Mouse (Mus musculus) mature B cell (primary cell): ENCODE measurements around the gene Ankrd11.

Experiments
- in situ Hi-C: fragments of 300-500 bp; cut with MboI; formaldehyde crosslinking; loops from 2 replicates; pipeline ENCODE4 v1.14.3; 2019

Ankrd11 gene

DNA sequence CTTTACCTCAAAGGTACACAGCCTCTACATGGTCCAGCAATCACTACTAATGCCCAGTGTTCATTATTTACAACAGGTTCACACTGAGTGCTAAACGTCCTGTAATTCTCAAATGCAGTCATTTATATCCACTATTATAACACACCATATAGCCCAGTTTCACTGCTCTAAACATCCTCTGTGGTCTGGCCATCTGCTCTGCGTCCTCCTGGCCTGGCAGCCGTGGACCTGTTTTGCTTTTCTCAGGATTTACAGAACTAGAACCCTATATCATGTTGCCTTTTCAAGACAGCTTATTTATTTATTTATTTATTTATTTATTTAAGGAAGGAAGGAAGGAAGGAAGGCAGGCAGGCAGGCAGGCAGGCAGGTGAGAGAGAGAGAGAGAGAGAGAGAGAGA is 114.2 kb downstream of the Ankrd11 start:
- in situ Hi-C loops, result no loop called here

GRCm38 (mm10) chr8:122926782-122927181 is 115.3 kb downstream of the Ankrd11 start:
- in situ Hi-C loops, result no loop called here

- in situ Hi-C loops, result no loop called here
Observed at GRCm38 (mm10) chr8:122925939-122926722, 115.9 kb downstream of the Ankrd11 start.

DNA sequence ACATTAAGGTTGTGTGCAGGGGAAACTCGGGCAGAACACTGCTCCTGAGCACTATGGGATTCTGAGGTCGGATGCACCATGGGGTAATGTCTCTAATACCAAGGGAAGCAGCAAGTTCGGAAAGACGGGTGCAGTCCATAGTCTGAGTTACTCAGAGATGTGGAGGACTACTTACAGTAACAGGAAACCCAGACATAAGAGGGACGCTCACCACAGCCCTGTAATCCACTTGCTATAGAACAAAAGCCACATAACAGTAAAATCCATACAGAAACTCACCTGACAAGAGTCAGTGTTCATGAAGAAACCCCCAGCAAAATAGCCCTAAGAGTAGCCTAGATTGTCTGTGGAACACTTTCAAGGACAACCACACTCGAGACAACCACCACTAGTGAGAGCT is 118.0 kb downstream of the Ankrd11 start:
- in situ Hi-C loops, result loop anchor here (25.0 kb wide), 1 partner anchor 113 kb away; the partner anchor contains the start of gene Ankrd11

- in situ Hi-C loops, result loop anchor here (25.0 kb wide), 1 partner anchor 114 kb away; the partner anchor contains the start of gene Ankrd11
Observed at GRCm38 (mm10) chr8:122923431-122924090, 118.5 kb downstream of the Ankrd11 start.

DNA sequence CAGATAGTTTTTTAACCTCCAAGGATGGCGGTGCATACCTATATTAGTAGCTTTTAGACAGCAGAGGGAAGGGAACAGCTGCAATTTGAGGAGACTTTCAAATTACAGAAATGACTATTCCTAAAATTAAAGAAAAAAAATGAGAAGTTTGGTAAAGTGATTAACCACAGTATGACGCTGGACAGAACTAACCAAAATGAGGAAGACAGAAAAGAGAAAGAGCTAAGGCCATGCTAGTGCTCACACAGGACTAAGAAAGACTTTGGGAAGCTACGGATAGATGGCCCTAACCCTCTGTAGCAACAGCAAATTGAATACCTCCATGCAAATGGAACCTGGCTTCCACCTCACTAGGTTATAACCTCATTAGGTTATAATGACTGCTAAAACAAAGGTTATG is 119.1 kb downstream of the Ankrd11 start:
- in situ Hi-C loops, result loop anchor here (25.0 kb wide), 1 partner anchor 114 kb away; the partner anchor contains the start of gene Ankrd11

DNA sequence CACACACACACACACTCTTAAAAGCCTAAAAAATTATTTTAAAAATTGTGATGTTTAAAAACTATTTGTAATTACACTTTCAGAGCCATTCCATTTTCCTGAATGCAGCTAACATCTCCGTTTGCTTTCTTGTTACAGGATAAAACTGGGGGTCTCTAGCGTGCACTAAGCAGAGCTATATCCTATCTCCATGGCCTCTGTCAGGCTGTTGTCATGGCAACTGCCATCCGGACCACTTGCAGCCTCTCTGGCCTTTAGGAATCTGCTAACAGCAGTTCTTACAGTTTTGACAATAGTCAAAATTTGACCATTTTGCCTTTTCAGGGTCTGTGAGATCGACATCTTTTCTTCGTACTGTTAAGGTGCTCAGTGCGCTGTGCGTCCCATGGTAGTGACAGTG is 121.2 kb downstream of the Ankrd11 start:
- in situ Hi-C loops, result loop anchor here (25.0 kb wide), 1 partner anchor 116 kb away; the partner anchor contains the start of gene Ankrd11

DNA sequence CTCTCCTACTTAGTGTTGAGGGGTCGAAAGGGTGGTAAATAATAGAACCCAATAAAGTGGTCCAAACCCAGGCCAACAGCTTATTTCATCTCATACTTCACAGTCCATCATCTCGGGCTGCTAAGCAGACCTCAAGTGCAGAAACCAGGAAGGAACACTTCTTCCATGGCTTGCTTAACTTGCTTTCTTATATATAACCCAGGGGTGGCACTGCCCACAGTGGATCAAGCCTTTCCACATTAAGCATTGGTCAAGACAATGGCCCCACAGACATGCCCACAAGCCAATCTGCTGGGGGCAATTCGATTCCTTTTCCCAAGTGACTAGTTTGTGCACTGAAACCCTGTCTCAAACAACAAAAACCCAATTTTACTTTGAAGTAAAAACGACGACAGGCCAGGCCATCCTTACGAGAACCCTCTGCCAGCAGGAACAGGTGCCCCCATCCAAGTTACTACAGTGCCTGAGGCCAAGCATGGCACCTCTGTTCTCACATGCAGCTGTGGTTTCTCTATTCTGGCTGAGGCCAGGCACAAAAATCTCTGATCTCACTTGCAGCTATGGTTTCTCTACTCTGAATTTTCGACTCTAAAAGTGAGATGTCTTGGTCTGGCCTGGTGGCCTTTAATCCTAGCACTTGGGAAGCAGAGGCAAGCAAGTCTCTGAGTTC is 123.5 kb downstream of the Ankrd11 start:
- in situ Hi-C loops, result loop anchor here (25.0 kb wide), 1 partner anchor 119 kb away; the partner anchor contains the start of gene Ankrd11

DNA sequence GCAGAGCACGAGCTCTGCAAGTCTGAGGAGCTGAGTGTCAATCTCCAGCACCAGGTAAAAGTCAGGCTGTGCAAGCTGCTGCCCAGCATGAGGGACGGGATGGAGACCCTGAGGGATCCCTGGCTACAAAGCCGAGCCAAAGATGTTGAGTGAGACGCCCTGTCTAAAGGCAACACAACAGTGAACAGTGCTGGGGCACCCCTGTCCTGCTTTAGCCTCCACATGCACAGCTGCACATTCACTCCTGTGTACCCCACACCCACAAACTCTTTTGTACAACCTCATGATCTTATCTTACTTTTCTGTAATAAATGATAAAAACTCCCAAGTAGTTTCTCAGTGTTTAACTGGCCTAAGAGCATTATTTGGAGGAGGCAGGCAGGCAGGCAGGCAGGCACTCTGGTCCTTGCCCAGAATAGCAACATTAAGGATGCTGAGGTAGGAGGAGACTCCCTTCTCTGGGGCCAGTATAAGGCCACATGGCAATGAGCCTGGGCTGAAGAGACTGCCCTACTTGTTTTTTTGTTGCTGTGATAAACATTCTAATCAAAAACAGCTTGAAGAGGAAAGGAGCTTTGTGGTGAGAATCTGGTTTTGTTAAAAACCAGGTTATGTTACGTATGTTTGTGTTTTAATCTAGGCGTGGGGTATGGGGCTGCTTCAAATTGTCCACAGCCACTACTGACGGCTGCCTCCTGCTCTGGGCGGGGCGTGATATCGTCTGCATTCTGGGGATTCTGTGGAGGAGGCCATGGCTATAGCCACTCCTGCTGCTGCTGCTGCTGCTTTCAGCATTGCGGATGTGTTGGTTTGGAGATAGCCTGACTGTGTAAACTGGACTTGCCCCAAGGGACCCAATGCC is 124.3 kb downstream of the Ankrd11 start:
- in situ Hi-C loops, result loop anchor here (25.0 kb wide), 1 partner anchor 120 kb away; the partner anchor contains the start of gene Ankrd11

DNA sequence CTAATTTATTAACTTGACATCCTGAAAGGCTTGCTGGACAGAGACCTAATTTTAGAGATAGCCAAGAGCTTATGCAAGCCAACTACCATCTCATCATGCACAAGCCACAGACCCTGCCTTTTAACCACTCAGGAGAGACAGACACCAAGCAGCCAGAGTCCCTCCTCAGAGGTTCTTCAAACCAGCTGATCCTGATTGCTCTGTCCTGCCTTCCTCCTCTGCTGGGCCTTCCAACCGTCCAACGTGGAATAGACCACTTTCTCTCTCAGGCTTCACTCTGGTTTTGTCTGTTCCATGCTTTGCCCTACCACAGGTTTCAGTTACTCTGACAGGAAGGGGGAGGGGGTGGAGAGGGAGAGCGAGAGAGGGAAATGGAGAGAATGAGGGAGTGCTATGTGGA is 125.3 kb downstream of the Ankrd11 start:
- in situ Hi-C loops, result loop anchor here (25.0 kb wide), 1 partner anchor 121 kb away; the partner anchor contains the start of gene Ankrd11

DNA sequence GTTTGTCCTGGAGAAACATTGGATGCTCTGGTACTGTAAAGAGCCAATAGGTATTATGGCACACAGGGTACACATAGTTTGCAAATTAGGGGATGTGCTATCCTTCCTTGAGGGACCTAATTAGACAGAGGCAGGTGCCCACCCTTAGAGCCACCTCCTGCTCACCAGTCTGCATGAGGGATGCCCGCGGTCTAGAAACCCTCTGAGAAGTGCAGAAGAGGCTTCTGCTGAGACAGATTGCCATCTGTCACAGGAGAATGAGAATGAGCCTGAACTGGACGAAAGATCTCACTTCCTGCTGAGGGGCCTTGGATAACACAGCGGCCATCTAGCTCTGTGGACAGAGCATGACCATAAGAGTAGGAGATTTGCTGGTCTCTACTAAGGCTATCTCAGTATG is 129.2 kb downstream of the Ankrd11 start:
- in situ Hi-C loops, result loop anchor here (25.0 kb wide), 1 partner anchor 124 kb away; the partner anchor contains the start of gene Ankrd11

- in situ Hi-C loops, result loop anchor here (25.0 kb wide), 1 partner anchor 125 kb away; the partner anchor contains the start of gene Ankrd11
Observed at GRCm38 (mm10) chr8:122912150-122912549, 129.9 kb downstream of the Ankrd11 start.

DNA sequence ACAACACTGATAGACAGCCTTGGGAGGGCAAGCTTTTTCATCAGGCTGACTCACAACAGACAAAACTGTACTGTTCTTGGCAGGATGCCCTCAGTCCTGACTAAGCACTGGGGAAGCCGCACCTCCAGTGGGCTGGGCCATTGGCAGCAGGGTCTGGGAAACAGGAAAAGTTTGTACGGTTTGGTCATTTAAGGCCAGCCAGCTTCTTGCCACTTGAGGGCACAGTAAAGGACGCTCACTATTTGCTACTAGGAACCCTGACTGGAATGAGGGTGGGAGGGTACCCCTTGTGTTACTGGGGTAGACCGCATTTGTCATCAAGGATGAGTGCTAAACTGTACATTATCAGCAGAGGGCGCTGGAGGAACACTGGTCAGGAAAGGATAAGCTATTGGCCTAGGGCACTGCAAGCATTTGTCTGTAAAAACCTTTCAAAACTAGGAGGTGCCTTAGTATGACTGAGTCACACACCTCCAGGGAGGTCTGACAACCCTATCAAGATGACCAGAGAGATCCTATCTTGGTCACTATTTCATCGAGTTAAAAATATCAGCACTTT is 135.5 kb downstream of the Ankrd11 start:
- in situ Hi-C loops, result loop anchor here (25.0 kb wide), 1 partner anchor 131 kb away; the partner anchor contains the start of gene Ankrd11

DNA sequence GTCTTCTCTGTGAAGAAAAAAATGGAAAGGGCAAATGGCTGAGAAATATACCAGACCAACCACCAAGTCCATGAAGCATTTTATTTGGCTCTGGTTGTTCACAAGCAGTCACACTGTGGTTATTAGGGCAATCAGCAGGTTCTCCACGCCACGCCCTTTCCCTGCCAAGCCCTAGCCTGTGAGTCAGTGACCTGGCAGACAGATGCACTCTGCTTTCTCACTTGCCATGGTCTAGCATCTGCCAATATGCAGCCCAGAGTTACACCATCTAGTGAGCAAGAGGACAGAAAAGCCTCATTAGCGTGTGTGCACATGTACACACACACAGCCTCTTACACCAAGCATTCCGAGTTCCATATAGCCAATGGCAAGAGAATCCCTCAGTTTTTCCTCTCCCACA is 136.7 kb downstream of the Ankrd11 start:
- in situ Hi-C loops, result loop anchor here (25.0 kb wide), 1 partner anchor 132 kb away; the partner anchor contains the start of gene Ankrd11

- in situ Hi-C loops, result loop anchor here (25.0 kb wide), 1 partner anchor 133 kb away; the partner anchor contains the start of gene Ankrd11
Observed at GRCm38 (mm10) chr8:122904496-122904895, 137.6 kb downstream of the Ankrd11 start.

DNA sequence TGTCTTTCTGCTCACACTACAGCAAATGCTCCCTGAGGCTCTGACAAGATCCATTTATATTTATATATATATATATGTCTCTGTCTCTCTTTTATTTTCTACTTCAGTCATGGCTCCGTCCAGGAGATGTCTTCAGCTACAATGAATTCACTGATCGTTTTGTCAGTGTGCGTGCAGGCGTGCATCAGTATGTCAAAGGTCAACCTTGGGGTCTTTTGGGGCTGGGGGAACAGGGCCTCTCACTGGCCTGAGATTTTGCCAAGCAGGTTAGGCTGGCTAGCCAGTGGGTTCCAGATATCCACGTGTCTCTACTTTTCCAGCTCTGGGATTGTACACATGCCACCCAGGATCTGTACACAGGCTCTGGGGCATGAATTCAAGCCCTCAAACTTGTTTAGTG is 139.1 kb downstream of the Ankrd11 start:
- in situ Hi-C loops, result loop anchor here (25.0 kb wide), 1 partner anchor 134 kb away; the partner anchor contains the start of gene Ankrd11

DNA sequence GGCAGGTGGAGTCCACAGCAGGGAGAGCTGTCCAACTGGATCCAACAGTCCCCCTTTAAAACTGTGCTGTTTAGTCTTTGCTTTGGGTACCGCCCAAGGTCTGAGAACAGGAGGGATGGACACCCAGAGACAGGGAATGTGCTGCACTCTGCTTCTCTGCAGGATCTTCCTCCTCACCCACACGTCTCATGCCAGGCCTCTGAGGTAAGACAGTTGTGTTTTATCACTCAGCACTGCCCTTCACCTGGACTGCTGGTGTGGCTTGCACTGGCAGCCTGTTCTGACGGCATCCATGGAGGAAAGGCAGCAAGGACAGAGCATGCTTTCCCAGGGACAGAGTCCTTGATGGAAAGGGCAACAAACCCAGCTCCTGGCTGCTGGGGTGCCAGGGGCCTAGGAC is 139.5 kb downstream of the Ankrd11 start:
- in situ Hi-C loops, result loop anchor here (25.0 kb wide), 1 partner anchor 135 kb away; the partner anchor contains the start of gene Ankrd11

DNA sequence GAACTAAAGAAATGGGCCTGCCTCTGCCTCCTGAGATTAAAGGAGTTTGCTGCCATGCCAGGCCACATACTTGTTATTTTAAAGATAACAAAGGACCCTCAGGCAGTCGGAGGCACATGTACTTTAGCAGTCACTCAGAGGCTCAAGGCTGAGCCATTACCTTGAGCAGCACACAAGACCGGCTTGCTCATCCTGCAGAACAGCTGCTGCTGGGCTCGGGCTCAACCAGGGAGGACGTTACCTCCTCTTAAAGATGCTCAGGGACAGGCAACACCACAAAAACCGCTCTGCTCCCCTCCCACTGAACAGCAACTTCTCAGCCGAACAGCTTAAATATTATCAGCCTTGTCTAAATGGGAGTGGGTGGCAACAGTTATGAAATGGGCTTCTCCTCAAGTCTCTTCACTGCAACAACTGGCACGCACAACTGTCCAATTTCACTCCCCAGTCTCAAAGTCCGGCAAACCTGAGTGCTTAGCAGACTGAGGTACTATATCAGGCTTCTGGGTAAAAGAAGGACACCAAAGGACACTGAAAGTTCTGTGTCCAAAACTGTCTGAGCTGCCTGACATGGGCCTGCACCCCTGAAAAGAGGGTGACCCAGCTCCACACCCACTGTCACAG is 140.1 kb downstream of the Ankrd11 start:
- in situ Hi-C loops, result loop anchor here (25.0 kb wide), 1 partner anchor 135 kb away; the partner anchor contains the start of gene Ankrd11

DNA sequence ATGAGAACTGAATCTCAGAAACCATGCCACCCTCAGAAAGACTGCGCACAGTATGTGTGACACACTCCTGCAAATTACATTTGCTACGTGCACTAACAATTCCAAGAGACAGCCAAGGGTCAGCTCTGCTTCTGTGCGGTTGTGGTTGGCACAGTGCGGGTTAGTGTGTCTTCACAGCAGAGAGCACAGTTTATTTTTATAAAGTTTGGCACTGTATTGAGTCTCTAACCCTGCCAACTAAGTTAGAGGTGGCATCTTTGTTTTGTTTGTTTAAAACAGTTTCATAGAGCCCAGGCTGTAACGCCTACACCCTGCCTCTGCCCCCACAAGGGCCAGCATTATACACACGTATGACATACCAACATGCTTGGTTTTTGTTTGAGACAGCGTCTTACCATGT is 140.6 kb downstream of the Ankrd11 start:
- in situ Hi-C loops, result loop anchor here (25.0 kb wide), 1 partner anchor 136 kb away; the partner anchor contains the start of gene Ankrd11

GRCm38 (mm10) chr8:122899085-122899484 is 143.0 kb downstream of the Ankrd11 start:
- in situ Hi-C loops, result no loop called here
